Mouse (Mus musculus) midbrain, embryonic 10.5 days (tissue): ENCODE measurements at regions not wholly inside any gene's neighbourhood (a gene's known extent, or its start where the extent isn't known, plus 50 kb on each side); places are given as distances from the start of the nearest gene placed in this dataset.

Source experiments
- DNase-seq: peaks from one replicate; pipeline ENCODE4 v3.0.0-alpha.2; 2017; ENCODE audit warnings: low spot score
- H3K27ac ChIP-seq: fragments of 300-500 bp; sonication (generic); replicated peaks from 2 replicates; pipeline ENCODE4 v1.5.1; 2016; ENCODE audit warnings: mild to moderate bottlenecking
- H3K27me3 ChIP-seq: fragments of 300-500 bp; sonication (generic); 2 replicates; pipeline ENCODE4 v1.6.1; 2016; ENCODE audit warnings: low read depth, mild to moderate bottlenecking; ENCODE audit not compliant: poor library complexity, severe bottlenecking
- H3K36me3 ChIP-seq: fragments of 300-500 bp; sonication (generic); 2 replicates; pipeline ENCODE4 v1.6.1; 2016; ENCODE audit warnings: mild to moderate bottlenecking, moderate library complexity
- H3K4me1 ChIP-seq: fragments of 300-500 bp; sonication (generic); 2 replicates; pipeline ENCODE4 v1.6.1; 2016
- H3K4me3 ChIP-seq: fragments of 300-500 bp; sonication (generic); 2 replicates; pipeline ENCODE4 v1.5.1; 2016; ENCODE audit warnings: mild to moderate bottlenecking, moderate library complexity
- H3K9me3 ChIP-seq: fragments of 300-500 bp; sonication (generic); replicated peaks from 2 replicates; pipeline ENCODE4 v1.6.1; 2016; ENCODE audit warnings: mild to moderate bottlenecking
- WGBS: fragments of 180-500 bp; shearing (Covaris S2); methylation state at CpG from one replicate; pipeline ENCODE4 v1.1.7; 2016; 5-methylcytosine and 5-hydroxymethylcytosine counted together

- Histone ChIP-seq H3K36me3 (no peaks in the 10 kb centered on the region), H3K9me3 (no peaks in the 10 kb centered on the region), H3K4me1 (no peaks in the 10 kb centered on the region), H3K27ac (no peak overlapping the region), H3K4me3 (no peak overlapping the region), H3K27me3 (no peaks in the 10 kb centered on the region)
- 87% methylated on average over 2 of the region's 2 CpGs for WGBS
- DNase-seq = no peak
Observed at GRCm38 (mm10) chr13:85863745-85864144, 183.0 kb downstream of the Cox7c start.

DNA sequence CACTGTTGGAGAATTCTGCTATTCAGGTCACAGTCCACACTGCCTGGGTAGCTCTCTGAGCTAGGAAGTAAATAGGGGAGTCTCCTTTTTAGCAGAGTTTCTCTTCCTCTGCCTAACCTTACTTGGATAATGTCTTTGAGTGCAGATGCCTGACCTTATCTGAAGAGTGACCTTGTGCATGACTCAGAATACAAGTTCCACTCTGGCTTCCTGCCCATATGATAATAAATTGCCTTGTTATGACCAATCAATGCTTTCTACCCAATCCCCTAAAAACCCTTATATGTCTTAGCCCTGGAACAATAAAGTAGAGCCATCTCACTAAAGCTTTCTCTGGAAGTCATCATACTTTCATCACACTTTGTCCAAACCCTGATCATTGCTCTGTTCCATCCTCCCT, 198.4 kb downstream of the Cox7c start:
- DNase-seq = no peak
- no peaks in the 10 kb centered on the region for H3K36me3 ChIP-seq
- H3K27me3 ChIP-seq = no peaks in the 10 kb centered on the region
- H3K4me3 ChIP-seq = no peak overlapping the region
- no peaks in the 10 kb centered on the region for H3K9me3 ChIP-seq
- no peaks in the 10 kb centered on the region for H3K4me1 ChIP-seq
- H3K27ac ChIP-seq = no peak overlapping the region

DNA sequence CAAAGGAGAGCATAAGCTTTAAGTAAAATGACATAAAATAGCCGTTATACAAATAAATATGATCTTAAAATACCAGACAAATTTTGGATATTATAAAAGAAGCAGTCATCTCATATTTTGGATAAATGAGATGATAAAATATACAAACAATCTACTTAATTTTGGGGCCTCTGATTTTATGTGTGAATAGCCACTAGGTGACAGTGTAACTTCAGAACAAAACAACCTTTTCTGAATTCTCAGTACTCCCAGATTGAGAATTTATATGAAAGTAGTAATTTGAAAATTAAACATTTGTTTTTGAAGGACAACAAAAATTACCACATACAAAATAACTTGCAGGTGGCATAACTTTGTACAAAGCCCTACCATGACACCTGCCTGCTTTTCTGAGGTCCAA, 216.8 kb downstream of the Cox7c start:
- WGBS = 92% methylated on average over 1 of the region's 1 CpGs
- no peak for DNase-seq

More for the DNA sequence above, 216.8 kb downstream of the Cox7c start:
- H3K27ac ChIP-seq = no peak overlapping the region
- H3K36me3 ChIP-seq = no peaks in the 10 kb centered on the region
- no peaks in the 10 kb centered on the region for H3K9me3 ChIP-seq
- H3K4me3 ChIP-seq = no peak overlapping the region
- H3K4me1 ChIP-seq = no peaks in the 10 kb centered on the region
- H3K27me3 ChIP-seq = no peaks in the 10 kb centered on the region
